Mouse (Mus musculus) activated CD4-positive, CD25-positive, alpha-beta regulatory T cell, adult 4 months (primary cell): ENCODE measurements at regions not wholly inside any gene's neighbourhood (a gene's known extent, or its start where the extent isn't known, plus 50 kb on each side); places are given as distances from the start of the nearest gene placed in this dataset.

ENCODE experiments used
- ATAC-seq: one replicate; pipeline ENCODE4 v1.8.0; 2017

- ATAC-seq = no peak
Observed at GRCm38 (mm10) chr17:84129204-84129603, 58.5 kb downstream of the Zfp36l2 start.

- no peak for ATAC-seq
Observed at GRCm38 (mm10) chr17:84128262-84128661, 59.5 kb downstream of the Zfp36l2 start.

GRCm38 (mm10) chr17:84126168-84126567 lies 61.6 kb downstream of the Zfp36l2 start:
- no peak for ATAC-seq

- ATAC-seq = no peak
Observed at GRCm38 (mm10) chr17:84123161-84123560, 64.6 kb downstream of the Zfp36l2 start.

- no peak for ATAC-seq
Observed at GRCm38 (mm10) chr17:84122486-84123131, 65.1 kb downstream of the Zfp36l2 start.

GRCm38 (mm10) chr17:84121291-84121690 lies 66.5 kb downstream of the Zfp36l2 start:
- no peak for ATAC-seq

- ATAC-seq = peak; percentile 74
Observed at GRCm38 (mm10) chr17:84119221-84120017, 68.3 kb downstream of the Zfp36l2 start.

- ATAC-seq = no peak
Observed at GRCm38 (mm10) chr17:84118781-84119180, 69.0 kb downstream of the Zfp36l2 start.

GRCm38 (mm10) chr17:84118271-84118670 lies 69.5 kb downstream of the Zfp36l2 start:
- ATAC-seq = no peak

- no peak for ATAC-seq
Observed at GRCm38 (mm10) chr17:84117756-84118155, 70.0 kb downstream of the Zfp36l2 start.

- ATAC-seq = peak; percentile 47
Observed at GRCm38 (mm10) chr17:84116340-84117279, 71.1 kb downstream of the Zfp36l2 start.

- no peak for ATAC-seq
Observed at GRCm38 (mm10) chr17:84115957-84116339, 71.8 kb downstream of the Zfp36l2 start.

- ATAC-seq = no peak
Observed at GRCm38 (mm10) chr17:84115133-84115532, 72.6 kb downstream of the Zfp36l2 start.

GRCm38 (mm10) chr17:84114279-84114994 lies 73.3 kb downstream of the Zfp36l2 start:
- no peak for ATAC-seq

- ATAC-seq = peak; percentile 19
Observed at GRCm38 (mm10) chr17:84113608-84114278, 74.0 kb downstream of the Zfp36l2 start.

GRCm38 (mm10) chr17:84112411-84113031 lies 75.2 kb downstream of the Zfp36l2 start:
- no peak for ATAC-seq

- ATAC-seq = no peak
Observed at GRCm38 (mm10) chr17:84111787-84112370, 75.9 kb downstream of the Zfp36l2 start.

GRCm38 (mm10) chr17:84110945-84111344 lies 76.8 kb downstream of the Zfp36l2 start:
- ATAC-seq = no peak

GRCm38 (mm10) chr17:84110000-84110695 lies 77.6 kb downstream of the Zfp36l2 start:
- ATAC-seq = no peak
